ENCODE assay signal across 23 mouse cellular contexts in genomic region chr2:34078875-34079262, GRCm38 (mm10).
DNase-seq lines count a peak whose midpoint lies in the region; ATAC-seq lines count a peak whose summit lies in the region.
"Had no signal": no experiment of that assay in that cellular context is flagged by ENCODE, and none has a peak within 500 bp of the region (broad histone marks: within the 10 kb centered on the region; RNA-seq: fewer than 3 reads in every experiment).

No protein-coding gene starts in this region.

- peaks cover 30% of the 10 kb centered on the region for H3K4me1 ChIP-seq in forebrain, embryonic 12.5 days
- H3K4me1 ChIP-seq in forebrain, embryonic 11.5 days (replicated peaks; ENCODE audit: control insufficient read depth, insufficient read depth, low read length): peaks cover 15% of the 10 kb centered on the region; the same call in 1 of the 2 replicates
- H3K4me1 ChIP-seq in neural tube, embryonic 11.5 days (ENCODE audit: control insufficient read depth, insufficient read depth, low read length): peaks cover 13% of the 10 kb centered on the region
- H3K4me1 ChIP-seq in neural tube, embryonic 15.5 days: peaks cover 24% of the 10 kb centered on the region
- peaks cover 27% of the 10 kb centered on the region for H3K4me1 ChIP-seq in midbrain, embryonic 13.5 days (replicated peaks)
- H3K4me1 ChIP-seq: embryonic facial prominence, embryonic 15.5 days; heart, embryonic 15.5 days; intestine, embryonic 15.5 days; liver, embryonic 13.5 days had no signal

- no peak overlapping the region for H3K4me3 ChIP-seq in forebrain, embryonic 12.5 days (replicated peaks)
- H3K4me3 ChIP-seq in forebrain, embryonic 11.5 days (ENCODE audit: low read depth, low read length): no peak overlapping the region
- H3K4me3 ChIP-seq in neural tube, embryonic 11.5 days (ENCODE audit: low read depth, low read length): no peak overlapping the region
- H3K4me3 ChIP-seq in neural tube, embryonic 15.5 days (replicated peaks): no peak overlapping the region
- no peak overlapping the region for H3K4me3 ChIP-seq in midbrain, embryonic 13.5 days (replicated peaks)
- H3K4me3 ChIP-seq: embryonic facial prominence, embryonic 15.5 days; heart, adult 2 months; heart, embryonic 15.5 days; intestine, embryonic 15.5 days; left cerebral cortex, adult 2 months; liver, embryonic 13.5 days had no signal

- H3K27me3 ChIP-seq in forebrain, embryonic 12.5 days: no peaks in the 10 kb centered on the region
- no peaks in the 10 kb centered on the region for H3K27me3 ChIP-seq in forebrain, embryonic 11.5 days (ENCODE audit: control insufficient read depth, insufficient read depth, low read length)
- H3K27me3 ChIP-seq in neural tube, embryonic 11.5 days (ENCODE audit: control insufficient read depth, insufficient read depth, low read length): no peaks in the 10 kb centered on the region
- H3K27me3 ChIP-seq in neural tube, embryonic 15.5 days (replicated peaks): no peaks in the 10 kb centered on the region
- H3K27me3 ChIP-seq in midbrain, embryonic 13.5 days: no peaks in the 10 kb centered on the region
- H3K27me3 ChIP-seq: embryonic facial prominence, embryonic 15.5 days; intestine, embryonic 15.5 days; liver, embryonic 13.5 days had no signal

- peak overlapping the region; percentile 36; the same call in 1 of the 2 replicates for H3K27ac ChIP-seq in forebrain, embryonic 12.5 days
- H3K27ac ChIP-seq in forebrain, embryonic 11.5 days (ENCODE audit: low read depth, low read length): no peak overlapping the region
- peak overlapping the region; percentile 41; the same call in 1 of the 2 replicates for H3K27ac ChIP-seq in neural tube, embryonic 11.5 days (ENCODE audit: low read depth, low read length)
- H3K27ac ChIP-seq in neural tube, embryonic 15.5 days (replicated peaks): no peak overlapping the region
- peak overlapping the region; percentile 85 for H3K27ac ChIP-seq in midbrain, embryonic 13.5 days
- H3K27ac ChIP-seq: embryonic facial prominence, embryonic 15.5 days; heart, adult 2 months; heart, embryonic 15.5 days; intestine, embryonic 15.5 days; left cerebral cortex, adult 2 months; liver, embryonic 13.5 days had no signal

- no peak for DNase-seq in forebrain, embryonic 11.5 days (ENCODE audit: low spot score)
- DNase-seq in neural tube, embryonic 11.5 days (ENCODE audit: low spot score): no peak
- DNase-seq in thymus, postnatal 0 days (ENCODE audit: low spot score): no peak
- no peak for DNase-seq in cerebellum, postnatal 36 days
- DNase-seq in thymus, adult 18-20 months: no peak
- DNase-seq: adrenal gland, postnatal 14 days; cerebellum, adult 2 months; cerebellum, postnatal 25 days; gastrocnemius, postnatal 36 days; heart, adult 2 months; heart, postnatal 36 days; kidney, adult 8-10 months; kidney, postnatal 10 days; liver, embryonic 13.5 days; lung, embryonic 14.5 days; thymus, adult 2 months had no signal

- no peaks in the 10 kb centered on the region for H3K36me3 ChIP-seq in forebrain, embryonic 12.5 days (replicated peaks)
- H3K36me3 ChIP-seq in forebrain, embryonic 11.5 days (ENCODE audit: control insufficient read depth, insufficient read depth, low read length): no peaks in the 10 kb centered on the region
- no peaks in the 10 kb centered on the region for H3K36me3 ChIP-seq in neural tube, embryonic 11.5 days (ENCODE audit: control insufficient read depth, insufficient read depth, low read length)
- no peaks in the 10 kb centered on the region for H3K36me3 ChIP-seq in neural tube, embryonic 15.5 days
- H3K36me3 ChIP-seq in midbrain, embryonic 13.5 days: no peaks in the 10 kb centered on the region
- H3K36me3 ChIP-seq: embryonic facial prominence, embryonic 15.5 days; heart, embryonic 15.5 days; intestine, embryonic 15.5 days; liver, embryonic 13.5 days had no signal

- WGBS in forebrain, embryonic 12.5 days: 59% methylated on average over 4 of the region's 4 CpGs
- WGBS in forebrain, embryonic 11.5 days: 68% methylated on average over 4 of the region's 4 CpGs
- WGBS in neural tube, embryonic 11.5 days: 63% methylated on average over 4 of the region's 4 CpGs
- WGBS in neural tube, embryonic 15.5 days: 43% methylated on average over 4 of the region's 4 CpGs
- WGBS in midbrain, embryonic 13.5 days: 52% methylated on average over 4 of the region's 4 CpGs

- 0 out of 2 replicates have a peak, but pooled peaks cover 7% of the 10 kb centered on the region for H3K9me3 ChIP-seq in forebrain, embryonic 12.5 days
- no peaks in the 10 kb centered on the region for H3K9me3 ChIP-seq in forebrain, embryonic 11.5 days (ENCODE audit: control insufficient read depth, low read length)
- H3K9me3 ChIP-seq in neural tube, embryonic 11.5 days (ENCODE audit: control insufficient read depth, low read length): no peaks in the 10 kb centered on the region
- H3K9me3 ChIP-seq in neural tube, embryonic 15.5 days (replicated peaks): no peaks in the 10 kb centered on the region
- H3K9me3 ChIP-seq in midbrain, embryonic 13.5 days: peaks cover 7% of the 10 kb centered on the region; the same call in 1 of the 2 replicates
- H3K9me3 ChIP-seq: embryonic facial prominence, embryonic 15.5 days; heart, embryonic 15.5 days; intestine, embryonic 15.5 days; liver, embryonic 13.5 days had no signal

- H3K9ac ChIP-seq in forebrain, embryonic 12.5 days: no peak overlapping the region
- no peak overlapping the region for H3K9ac ChIP-seq in forebrain, embryonic 11.5 days (ENCODE audit: low read length)
- no peak overlapping the region for H3K9ac ChIP-seq in neural tube, embryonic 11.5 days (ENCODE audit: low read length)
- no peak overlapping the region for H3K9ac ChIP-seq in neural tube, embryonic 15.5 days (replicated peaks)
- no peak overlapping the region for H3K9ac ChIP-seq in midbrain, embryonic 13.5 days (replicated peaks)
- H3K9ac ChIP-seq: embryonic facial prominence, embryonic 15.5 days; heart, embryonic 15.5 days; intestine, embryonic 15.5 days; liver, embryonic 13.5 days; lung, embryonic 14.5 days had no signal

- 0 out of 2 replicates have a peak, but pooled peaks have one; percentile 30 for ATAC-seq in forebrain, embryonic 12.5 days (ENCODE audit: low FRiP score)
- ATAC-seq in forebrain, embryonic 11.5 days (replicated peaks; ENCODE audit: low FRiP score): no peak
- no peak; the same call in 1 of the 2 replicates for ATAC-seq in neural tube, embryonic 11.5 days (ENCODE audit: insufficient read depth, low FRiP score, low TSS enrichment)
- no peak for ATAC-seq in neural tube, embryonic 15.5 days (ENCODE audit: low FRiP score)
- ATAC-seq in midbrain, embryonic 13.5 days: peak; percentile 57
- ATAC-seq: intestine, embryonic 15.5 days had no signal

- H3K4me2 ChIP-seq in forebrain, embryonic 12.5 days: no peak overlapping the region
- no peak overlapping the region for H3K4me2 ChIP-seq in forebrain, embryonic 11.5 days (ENCODE audit: low read depth, low read length, severe bottlenecking)
- H3K4me2 ChIP-seq in neural tube, embryonic 11.5 days (ENCODE audit: low read depth): no peak overlapping the region
- no peak overlapping the region for H3K4me2 ChIP-seq in neural tube, embryonic 15.5 days
- H3K4me2 ChIP-seq in midbrain, embryonic 13.5 days (replicated peaks): no peak overlapping the region
- H3K4me2 ChIP-seq: embryonic facial prominence, embryonic 15.5 days; heart, embryonic 15.5 days; intestine, embryonic 15.5 days; liver, embryonic 13.5 days; lung, embryonic 14.5 days had no signal

Comparison
In these comparisons a context has a peak if more than half of its experiments do, and no peak if none do; other contexts are left out.
1. ATAC-seq: peak in forebrain, embryonic 12.5 days (single experiment) and midbrain, embryonic 13.5 days (single experiment); none in forebrain, embryonic 11.5 days (single experiment), neural tube, embryonic 11.5 days (single experiment) and neural tube, embryonic 15.5 days (single experiment).
2. H3K27ac ChIP-seq: peak in forebrain, embryonic 12.5 days (single experiment), neural tube, embryonic 11.5 days (single experiment) and midbrain, embryonic 13.5 days (single experiment); none in forebrain, embryonic 11.5 days (single experiment) and neural tube, embryonic 15.5 days (single experiment).